Mouse (Mus musculus) ovary, postnatal 14 days (tissue): ENCODE results near the gene Dennd4a.
A peak's percentile ranks its signal among the peaks of the same experiment; 100 is the strongest.

Source experiments
- DNase-seq: peaks from one replicate; pipeline ENCODE4 v3.0.0; 2022; ENCODE audit warnings: low spot score

The Dennd4a gene

DNA sequence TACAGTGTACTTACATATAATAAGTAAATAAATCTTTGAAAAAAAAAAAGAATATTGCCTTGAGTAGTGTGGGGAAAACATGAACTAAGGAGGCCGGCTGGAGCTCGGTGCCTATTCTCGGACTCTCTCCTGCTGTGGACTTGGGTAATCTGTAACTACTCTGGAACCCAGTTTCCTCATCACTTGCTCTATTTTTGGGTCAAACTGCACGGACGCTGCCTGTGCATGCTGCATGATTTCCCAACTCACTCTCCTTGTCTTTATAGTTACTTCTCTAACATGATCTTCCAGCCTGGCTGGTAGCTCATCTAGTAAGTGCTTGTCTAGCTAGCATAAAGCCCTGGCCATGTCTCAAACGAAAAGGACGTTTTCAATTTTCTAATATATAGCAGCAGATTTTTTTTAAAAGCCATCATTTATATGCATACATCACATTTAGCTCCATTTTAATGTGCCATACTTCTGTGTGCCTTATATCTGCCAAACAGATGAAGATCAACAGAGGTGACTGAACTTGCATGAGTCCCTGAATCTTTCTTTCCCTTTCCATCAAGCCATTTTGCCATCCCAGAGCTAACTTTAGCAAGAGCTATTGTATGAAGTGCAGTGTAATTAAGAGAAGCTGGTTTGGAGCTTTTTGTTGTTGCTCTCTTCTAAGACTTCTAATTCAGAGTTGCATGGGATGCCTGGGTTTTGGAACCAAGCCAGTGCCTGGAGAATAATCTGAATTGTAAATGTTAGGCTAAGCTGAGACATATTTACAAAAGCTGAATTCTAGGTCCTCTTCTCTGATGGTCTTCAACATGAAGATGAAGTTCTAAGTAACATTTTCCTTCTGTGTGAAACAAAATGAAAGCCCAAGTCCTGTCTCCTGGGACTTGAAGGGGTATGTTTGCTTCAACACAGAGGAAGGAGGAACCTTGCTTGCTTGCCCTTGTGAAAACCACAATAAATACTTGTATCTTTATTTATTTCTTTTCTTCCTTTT lies 20.2 kb upstream of the Dennd4a start:
- DNase-seq = no peak

DNA sequence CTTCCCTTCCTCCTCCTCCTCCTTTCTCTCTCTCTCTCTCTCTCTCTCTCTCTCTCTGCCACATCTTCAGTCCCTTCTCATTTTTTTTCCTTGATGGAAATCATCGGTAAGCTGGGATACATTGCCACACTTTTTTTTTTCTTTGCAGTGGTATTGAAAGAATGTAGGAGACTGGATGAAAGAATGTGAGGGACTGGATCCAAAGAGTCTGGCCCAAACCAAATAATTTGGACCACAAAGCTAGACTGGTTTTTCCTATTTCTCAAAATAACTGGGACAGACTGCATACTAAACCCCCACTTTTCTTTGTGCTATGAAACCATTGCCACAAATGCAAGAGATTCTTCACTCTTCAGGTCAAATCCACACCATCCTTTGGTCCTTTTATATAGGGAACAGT lies 19.5 kb upstream of the Dennd4a start:
- DNase-seq = no peak

DNA sequence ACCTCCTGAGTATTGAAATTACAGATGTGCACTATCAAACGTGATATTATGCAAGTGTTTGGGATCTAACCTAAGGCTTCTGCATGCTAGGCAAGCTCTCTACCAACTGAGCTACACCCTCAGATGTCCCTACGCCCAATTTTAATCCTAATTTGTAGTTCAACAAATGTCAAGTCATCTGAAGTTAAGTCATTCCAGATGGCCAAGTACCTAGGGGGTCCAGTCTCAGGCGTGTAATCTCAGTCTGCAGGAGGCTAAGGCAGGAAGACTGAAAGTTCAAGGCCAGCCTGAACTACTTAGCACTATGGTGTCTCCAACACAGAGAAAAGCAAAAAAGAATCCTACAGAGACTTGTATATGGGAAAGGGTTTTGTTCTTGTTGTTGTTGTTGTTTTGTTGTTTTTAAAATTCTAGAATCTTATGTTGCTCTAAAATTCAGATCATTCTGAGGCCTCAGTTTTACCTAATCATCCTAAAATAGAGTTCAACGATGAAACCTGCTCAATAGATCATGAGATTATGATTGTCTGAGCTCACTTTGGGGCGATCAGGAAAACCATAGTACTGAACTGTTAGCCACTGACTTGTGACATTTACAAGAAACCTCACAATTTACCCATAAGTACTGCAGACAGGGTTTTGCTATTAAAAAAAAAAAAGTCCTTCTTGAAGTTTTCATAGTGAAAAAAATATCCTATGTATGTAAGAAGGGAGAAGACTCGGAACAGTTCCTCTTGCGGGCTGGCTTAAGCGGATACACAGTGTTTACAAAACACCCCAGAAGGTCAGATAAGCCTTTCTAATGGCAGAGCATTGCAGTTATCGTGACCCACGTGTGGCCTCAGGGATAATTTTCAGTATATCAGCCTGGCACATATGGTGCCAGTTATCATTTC lies 18.5 kb upstream of the Dennd4a start:
- no peak for DNase-seq

DNA sequence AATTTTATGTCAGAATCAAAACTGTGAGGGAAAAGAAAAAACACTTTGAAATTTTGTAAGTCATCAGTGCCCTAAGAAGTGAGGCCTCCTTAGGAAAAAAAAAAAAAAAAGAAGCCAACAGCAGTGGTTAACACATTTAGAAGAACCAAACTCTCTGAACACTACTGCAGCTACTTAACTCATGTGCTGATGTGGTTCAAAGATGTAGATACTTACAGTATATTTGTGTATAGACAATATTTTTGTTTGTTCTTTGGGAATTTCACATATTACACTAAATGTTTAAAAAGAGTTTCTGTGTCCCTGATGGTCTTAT lies 17.9 kb upstream of the Dennd4a start:
- no peak for DNase-seq

DNA sequence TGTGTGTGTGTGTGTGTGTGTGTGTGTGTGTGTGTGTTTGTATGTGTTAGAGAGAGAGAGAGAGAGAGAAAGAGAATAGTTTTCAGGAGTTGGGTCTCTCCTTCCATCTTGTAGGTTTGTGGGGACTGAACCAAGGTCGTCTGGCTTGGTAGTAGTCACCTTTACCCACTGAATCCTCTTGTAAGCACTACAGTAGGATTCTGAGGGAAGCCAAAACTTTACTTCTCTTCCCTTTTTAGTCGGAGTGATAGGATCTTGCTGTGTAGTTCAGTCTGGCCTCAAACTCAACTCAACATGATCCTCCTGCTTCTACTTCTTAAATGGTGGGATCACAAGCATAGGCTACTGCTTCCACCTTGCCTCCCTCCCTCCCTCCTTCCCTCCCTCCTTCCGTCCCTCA lies 17.3 kb upstream of the Dennd4a start:
- DNase-seq = no peak

DNA sequence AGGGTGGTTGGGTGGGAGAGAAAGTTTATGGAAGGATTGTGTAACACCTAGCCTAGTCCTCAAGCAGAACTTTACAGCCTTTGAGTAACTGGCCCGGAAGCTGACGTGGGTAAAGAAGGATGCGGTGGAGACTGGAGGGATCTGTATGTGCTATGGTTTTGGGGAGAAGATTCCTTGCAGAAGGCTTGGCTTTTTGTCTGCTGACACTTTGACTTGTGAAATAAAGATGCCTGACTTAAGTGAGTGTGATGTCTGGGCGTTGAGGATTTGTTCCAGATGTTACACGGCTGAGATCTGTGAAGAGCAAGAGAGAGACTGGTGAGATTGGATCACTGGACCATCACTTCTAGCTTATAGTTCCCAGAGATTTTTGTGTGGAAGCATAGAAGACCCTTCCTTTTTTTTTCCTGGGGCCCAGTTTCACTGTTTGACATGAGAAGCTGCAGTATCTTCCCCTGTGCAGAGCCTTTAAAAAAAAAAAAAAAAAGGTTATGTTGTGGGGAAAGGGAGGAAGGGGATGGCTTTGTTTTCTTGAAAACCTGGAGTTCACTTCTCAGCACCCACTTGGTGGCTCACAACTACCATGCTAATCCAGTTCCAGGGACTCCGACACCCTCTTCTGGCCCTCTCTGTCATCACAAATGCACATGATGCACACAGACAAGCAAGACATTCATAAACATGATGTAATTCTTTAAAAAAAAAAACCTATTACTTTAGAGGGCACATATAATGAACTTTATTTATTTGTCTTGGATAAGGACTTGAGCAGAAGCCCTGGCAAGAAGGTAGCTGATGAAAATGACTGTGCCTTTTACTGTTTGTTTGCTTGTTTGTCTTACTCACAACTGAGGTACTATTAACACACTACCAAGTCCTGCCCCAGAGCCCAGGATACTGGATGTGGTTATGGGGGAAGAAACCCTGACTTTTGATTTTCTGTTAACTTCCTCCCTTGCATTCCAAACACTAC lies 16.4 kb upstream of the Dennd4a start:
- no peak for DNase-seq

DNA sequence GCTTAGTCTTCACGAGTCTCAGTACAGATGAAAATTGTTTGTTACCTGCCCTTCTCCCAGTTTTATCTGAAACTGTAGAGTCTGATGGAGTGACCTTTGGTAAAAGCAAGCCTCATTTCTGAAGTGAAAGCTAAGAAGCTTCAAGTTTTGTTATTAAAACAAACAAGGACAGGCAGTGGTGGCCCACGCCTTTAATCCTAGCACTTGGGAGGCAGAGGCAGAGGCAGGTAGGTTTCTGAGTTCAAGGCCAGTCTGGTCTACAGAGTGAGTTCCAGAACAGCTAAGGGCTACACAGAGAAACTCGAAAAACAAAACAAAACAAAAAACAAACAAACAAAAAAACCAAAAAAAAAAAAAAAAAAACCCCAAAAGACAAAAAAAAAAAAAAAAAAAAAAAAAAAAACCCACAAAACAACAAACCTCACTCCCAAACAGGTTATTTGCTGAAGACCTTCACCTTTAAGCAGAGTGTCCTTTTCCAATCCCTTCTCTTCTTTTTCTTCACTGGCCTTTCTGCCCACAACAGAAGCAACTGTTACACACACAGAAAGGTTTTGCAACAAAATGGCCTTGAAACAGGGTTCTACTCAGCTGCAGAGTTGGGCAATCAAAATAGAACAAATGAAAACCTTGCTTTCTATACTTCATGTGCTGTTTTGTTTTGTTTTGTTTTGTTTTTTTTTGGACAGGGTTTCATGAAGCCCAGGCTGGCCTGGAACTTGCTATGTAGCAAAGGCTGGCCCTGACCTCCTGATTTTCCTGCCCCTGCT lies 15.1 kb upstream of the Dennd4a start:
- no peak for DNase-seq

DNA sequence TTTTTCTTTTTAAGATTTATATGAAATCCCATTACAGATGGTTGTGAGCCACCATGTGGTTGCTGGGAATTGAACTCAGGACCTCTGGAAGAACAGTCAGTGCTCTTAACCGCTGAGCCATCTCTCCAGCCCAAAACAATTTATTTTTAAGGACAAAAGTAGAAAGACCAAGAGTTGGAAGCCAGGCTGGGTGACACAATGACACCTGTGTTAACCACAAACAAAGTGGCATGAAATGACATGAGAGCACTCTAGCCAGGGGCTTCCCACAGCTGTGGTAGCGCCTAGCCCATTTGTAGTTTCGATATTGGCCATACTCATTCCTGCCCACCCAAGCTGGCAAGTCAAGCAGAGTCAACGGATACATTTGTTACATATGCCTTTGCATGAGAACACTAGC lies 13.7 kb upstream of the Dennd4a start:
- no peak for DNase-seq

DNA sequence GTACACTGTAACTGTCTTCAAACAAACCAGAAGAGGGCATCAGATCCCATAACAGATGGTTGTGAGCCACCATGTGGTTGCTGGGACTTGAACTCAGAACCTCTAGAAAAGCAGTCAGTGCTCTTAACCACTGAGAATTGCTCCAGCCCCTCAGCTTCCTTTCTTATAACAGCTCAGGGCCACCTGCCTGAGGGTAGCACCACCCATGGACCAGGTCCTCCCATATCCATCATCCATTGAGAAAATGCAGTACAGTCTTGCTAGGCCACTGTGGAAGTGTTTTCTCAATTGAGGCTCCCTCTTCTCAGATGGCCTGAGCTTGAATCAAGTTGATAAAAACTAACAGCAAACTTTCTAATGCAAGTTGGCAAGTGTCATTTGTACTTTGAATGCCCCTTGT lies 13.0 kb upstream of the Dennd4a start:
- no peak for DNase-seq

DNA sequence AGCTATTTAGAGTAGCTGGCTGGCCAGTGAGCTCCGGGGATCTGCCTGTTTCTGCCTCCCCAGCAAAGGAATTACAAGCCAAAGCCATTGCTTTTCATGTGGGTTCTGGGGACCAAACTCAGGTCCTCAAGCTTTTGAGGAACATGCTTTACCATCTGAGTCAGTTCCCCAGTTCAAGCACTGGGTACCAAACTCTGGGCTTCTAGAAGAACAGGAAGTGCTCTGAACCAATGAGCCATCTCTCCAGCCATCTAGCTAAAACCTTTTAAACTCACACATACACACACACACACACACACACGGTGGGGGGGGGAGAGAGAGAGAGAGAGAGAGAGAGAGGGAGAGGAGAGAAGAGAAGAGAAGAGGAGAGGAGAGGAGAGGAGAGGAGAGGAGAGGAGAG lies 12.3 kb upstream of the Dennd4a start:
- DNase-seq = no peak

DNA sequence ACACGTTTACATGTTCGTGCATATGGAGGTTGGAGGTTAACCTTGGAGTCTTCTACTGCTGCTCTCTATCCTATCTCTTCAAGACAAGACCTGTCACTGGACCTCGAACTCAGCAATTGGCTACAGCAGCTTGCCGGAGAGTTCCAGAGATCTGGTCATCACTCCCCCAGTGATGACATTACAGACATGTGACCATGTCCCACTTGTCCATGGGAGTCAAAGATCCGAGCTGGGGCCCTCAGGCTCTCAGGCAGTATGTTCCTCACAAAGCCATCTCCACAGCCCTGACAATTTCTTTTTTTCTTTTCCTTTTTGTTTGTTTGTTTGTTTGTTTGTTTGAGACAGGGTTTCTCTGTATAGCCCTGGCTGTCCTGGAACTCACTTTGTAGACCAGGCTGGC lies 11.6 kb upstream of the Dennd4a start:
- no peak for DNase-seq

DNA sequence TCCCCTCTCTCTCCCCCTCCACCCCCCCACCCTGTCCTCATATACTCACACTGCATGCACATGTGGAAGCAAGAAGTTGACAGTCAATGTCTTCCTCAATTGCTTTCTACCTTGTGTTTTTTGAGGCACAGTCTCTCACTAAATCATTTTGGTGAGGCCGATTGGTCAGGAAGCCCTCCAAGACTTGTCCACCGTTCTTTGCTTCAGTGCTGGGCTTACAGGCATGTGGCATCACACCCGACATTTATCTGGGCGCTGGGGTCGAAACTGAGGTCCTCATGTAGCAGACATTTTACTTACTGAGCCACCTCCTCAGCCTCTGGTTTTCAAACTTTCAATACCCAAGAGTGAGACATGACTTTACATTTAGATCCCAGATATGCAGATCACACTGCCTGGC lies 8.6 kb upstream of the Dennd4a start:
- no peak for DNase-seq

DNA sequence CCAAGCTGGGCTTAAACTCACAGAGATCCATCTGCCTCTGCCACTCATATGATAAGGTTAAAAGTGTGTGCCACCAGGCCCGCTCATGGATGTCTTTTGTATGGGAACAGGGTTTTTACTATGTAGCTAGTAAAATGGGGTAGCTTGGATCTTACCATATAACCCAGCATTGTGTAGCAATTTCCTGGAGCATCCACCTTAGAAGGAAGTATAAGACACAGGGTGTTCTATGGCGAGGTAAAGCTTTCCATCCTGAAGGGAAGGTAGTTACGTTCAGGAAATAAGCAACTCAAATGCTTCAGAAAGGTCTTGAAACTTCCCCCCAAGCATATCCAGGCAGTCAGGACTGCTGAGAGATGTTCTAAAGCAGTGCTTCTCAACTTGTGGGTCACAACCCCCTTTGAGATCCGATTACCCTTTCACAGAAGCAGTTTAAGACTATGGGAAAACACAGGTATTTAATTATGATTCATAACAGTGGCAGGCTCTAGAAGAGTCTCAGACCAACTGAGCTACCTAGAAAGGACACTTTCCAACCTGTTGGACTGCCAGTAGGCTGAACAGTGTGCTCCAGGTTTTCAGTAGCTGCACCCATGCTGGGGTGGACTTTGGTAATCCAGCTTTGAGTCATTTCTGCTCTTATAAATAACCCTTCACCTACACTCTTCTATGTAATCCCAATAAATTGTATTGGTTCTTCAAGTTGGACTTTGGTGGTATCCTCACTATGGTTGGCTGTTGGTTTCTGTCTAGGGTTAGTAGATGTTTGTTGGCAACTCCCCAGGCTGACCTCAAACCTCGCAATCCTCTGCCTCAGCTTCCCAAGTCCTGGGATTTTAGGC lies 7.5 kb upstream of the Dennd4a start:
- no peak for DNase-seq

DNA sequence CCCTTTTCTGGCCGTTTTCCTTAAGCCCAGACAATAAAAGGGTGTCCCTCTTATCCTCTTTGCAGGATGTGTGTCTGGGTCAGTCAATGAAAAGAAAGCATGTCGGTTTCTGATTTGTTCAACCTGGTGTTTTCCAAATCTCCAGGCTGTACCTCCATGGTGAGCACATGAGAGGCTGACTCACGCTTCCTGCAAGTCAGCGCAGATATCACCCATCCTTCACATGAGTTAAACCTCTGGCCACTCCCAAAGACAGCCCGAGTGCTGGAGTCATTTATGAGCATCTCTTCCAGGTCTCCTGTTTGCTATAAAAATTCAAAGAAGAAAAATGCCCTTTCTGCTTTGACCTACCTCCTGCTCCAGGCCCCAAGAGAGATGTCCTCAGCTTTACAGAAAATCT lies 5.3 kb upstream of the Dennd4a start:
- no peak for DNase-seq

DNA sequence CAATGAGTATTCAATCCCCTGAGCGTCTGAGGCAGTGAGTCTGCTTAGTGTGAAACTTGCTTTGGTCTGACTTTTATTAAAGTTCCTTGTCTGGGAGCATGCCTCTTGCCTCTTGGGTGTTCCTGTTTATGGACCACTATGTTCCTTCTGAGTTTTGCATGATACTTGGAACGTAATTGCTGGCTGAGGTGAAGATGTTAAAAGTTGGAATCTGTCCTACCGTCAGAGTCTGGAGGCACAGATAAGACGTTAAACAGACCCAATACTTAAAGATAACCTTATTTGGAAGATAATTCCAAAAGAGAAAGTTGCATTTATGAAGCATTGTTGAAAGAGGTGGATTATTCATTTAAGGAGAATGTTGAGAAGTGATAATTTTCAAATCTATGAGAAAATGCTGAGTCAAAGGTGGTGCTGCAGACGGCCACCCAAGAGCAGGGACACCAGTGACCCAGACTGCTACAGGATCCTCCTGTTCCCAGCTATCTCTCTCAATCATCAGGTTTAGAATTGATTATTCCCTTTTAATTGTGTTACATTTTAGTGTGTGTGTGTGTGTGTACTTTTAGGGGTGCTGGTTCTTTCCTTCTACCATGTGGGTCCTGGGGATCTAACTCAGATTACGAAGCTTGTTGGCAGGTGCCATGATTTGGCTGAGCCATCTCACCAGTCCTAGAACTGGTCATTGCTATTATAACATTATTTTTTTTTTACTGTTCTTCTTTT lies 4.6 kb upstream of the Dennd4a start:
- no peak for DNase-seq

DNA sequence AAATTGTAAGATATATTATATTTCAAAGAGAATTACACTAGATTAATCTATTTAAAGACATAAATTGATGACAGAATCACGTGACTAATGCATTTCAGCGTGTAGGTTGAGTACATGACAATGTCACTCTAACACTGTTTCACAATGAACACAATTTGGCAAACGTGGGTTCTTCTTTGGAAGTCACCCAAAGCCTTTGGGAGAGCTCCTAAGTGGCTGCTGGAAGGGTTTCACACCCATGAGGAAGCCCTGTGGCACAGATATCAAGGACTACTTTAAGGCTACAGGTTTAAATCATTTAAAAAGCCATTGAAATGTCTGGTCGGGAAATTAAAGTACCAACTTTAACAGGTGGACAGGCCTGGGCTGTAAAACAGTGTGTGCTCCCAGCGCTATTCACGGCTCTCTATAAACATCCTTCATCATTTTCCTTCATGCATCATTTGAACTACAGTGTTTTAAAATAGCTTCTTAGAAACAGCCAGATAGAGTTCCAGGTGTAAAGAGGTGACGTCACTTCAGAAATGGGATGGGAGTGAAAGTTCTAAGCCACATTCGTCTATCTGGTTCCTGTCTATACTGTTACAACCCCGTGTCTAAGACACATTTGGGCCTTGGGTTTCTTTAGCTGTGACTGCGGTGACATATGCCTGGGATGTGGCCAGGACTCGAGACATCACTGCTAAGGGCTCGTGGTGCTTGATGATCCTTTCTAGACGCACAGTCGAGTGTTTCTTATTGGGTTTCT lies 3.9 kb upstream of the Dennd4a start:
- no peak for DNase-seq

DNA sequence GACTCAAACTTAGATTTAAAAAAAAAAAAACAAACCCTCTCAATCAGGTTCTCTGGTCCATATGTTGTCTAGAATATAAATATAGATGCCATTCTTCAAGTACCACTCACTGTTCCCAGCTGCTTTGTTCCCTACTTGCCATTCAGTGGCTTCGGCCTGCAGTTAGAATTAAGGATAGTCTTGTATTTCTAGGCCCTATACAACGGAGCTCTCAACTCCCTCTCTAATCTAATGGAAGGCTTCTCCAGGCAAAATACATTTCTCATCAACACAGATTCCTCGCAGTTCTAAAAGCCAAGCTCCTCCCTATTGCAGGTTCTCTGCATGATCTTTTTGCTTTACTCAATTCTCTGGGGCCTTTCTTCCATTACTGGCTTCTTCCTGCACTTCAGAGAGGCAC lies 1.3 kb upstream of the Dennd4a start:
- DNase-seq = no peak

DNA sequence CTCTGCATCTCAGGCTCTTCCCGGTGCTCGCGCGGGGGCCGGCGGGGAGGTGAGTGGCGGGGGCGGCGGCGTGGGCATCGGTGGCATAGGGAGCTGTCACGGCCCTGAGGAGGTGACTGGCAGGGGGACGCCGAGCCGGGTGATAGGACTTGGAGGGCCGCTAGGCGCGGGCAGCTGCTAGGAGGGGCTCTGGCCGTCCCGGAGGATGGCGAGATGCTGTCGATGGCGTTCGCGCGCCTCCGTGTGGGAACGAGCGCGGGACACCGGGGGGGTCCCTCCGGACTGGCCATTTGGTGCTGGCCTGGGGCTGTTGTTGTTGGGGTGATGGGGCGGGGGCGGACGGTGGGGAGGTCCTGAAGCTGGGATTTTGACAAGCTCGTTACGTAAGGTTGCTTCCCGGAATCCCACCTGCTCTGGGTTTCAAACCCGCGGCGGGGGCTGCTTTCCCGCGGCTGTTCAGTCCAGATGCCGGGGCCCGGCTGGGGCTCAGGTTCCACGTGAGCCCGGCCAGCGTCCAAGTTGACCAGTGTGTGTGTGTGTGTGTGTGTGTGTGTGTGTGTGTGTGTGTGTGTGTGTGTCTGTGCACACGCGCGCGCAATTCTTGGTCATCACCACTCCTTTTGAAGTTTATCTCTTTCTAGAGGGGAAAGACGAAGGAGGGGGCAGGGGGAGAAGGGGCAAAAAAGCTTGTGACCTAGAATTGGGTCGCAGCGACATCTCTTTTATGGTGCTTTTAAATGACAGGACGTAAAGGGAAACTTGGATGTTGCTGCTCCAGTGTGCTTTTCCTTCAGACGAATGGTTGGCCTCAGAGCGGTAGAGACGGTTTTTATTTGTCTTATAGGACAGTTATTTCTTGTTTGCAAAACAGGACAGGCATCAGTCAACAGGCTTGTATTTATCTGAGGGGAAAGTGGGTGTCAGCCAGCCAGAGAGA lies 666 bp downstream of the Dennd4a start:
- peak; percentile 37 for DNase-seq
